ENCODE assay signal across 8 mouse cellular contexts in the genomic region with DNA sequence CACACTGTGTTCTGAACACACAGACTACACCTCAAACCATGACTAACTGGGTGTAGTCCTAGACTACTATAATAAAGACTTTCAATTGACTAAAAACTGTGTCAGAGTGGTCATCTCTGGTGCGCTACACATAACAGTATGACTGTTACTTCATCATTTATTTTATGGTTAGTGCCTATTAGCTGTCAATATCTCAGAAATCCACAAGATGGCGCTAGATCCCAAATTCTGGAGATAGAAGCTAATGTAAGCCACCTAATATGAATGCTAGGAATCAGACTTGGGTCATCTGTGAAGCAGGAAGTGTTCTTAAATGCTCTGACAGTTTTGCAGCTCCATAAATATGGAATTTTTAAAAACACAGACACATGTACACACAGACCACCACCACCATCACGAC.
DNase-seq lines count a peak whose midpoint lies in the region; ATAC-seq and TF ChIP-seq lines count a peak whose summit lies in the region.

No protein-coding gene starts in this region.

- 0 out of 2 replicates have a peak, but pooled peaks have one; percentile 3 for ATAC-seq in embryonic facial prominence, embryonic 13.5 days (ENCODE audit: insufficient number of reproducible peaks, insufficient read depth, low FRiP score, low TSS enrichment, low read depth)
- peak; percentile 76; the same call in 1 of the 2 replicates for ATAC-seq in intestine, embryonic 14.5 days (replicated peaks; ENCODE audit: low FRiP score, low TSS enrichment, low read depth)
- ATAC-seq in liver, postnatal 0 days: peak; percentile 66
- ATAC-seq in neutrophil, adult 5-6 weeks (ENCODE audit: extremely low read depth, insufficient number of reproducible peaks, low FRiP score, poor library complexity, severe bottlenecking): peak; percentile 73; the same call in 1 of the 2 replicates

- 11% methylated on average over 3 of the region's 3 CpGs for WGBS in embryonic facial prominence, embryonic 13.5 days
- whole genome bisulfite sequencing in intestine, embryonic 14.5 days: 12% methylated on average over 3 of the region's 3 CpGs
- 9% methylated on average over 3 of the region's 3 CpGs for WGBS in liver, postnatal 0 days (ENCODE audit: insufficient replicate concordance)

- H3K27ac ChIP-seq in embryonic facial prominence, embryonic 13.5 days: no peak overlapping the region
- H3K27ac ChIP-seq in intestine, embryonic 14.5 days (ENCODE audit: low read depth): no peak overlapping the region
- no peak overlapping the region for H3K27ac ChIP-seq in liver, postnatal 0 days (ENCODE audit: low read depth)

- no peak for TF ChIP-seq EP300 in liver, postnatal 0 days (IDR thresholded peaks at IDR 0.05; ENCODE audit: low read depth)

- H3K4me1 ChIP-seq in embryonic facial prominence, embryonic 13.5 days: no peaks in the 10 kb centered on the region
- no peaks in the 10 kb centered on the region for H3K4me1 ChIP-seq in intestine, embryonic 14.5 days (replicated peaks; ENCODE audit: control insufficient read depth, insufficient read depth, low read length)
- H3K4me1 ChIP-seq in liver, postnatal 0 days (ENCODE audit: insufficient read depth): no peaks in the 10 kb centered on the region

- no peaks in the 10 kb centered on the region for H3K27me3 ChIP-seq in embryonic facial prominence, embryonic 13.5 days
- H3K27me3 ChIP-seq in intestine, embryonic 14.5 days (replicated peaks; ENCODE audit: control insufficient read depth, insufficient read depth, low read length): no peaks in the 10 kb centered on the region
- H3K27me3 ChIP-seq in liver, postnatal 0 days (ENCODE audit: insufficient read depth, low read length): no peaks in the 10 kb centered on the region

- no peak overlapping the region for H3K4me3 ChIP-seq in embryonic facial prominence, embryonic 13.5 days
- no peak overlapping the region for H3K4me3 ChIP-seq in intestine, embryonic 14.5 days (ENCODE audit: low read depth, low read length)
- no peak overlapping the region for H3K4me3 ChIP-seq in liver, postnatal 0 days (ENCODE audit: low read depth, low read length)

- peak; percentile 54 for DNase-seq in adrenal gland, postnatal 14 days
- DNase-seq in adrenal gland, postnatal 25 days: no peak
- DNase-seq in urinary bladder, postnatal 25 days (ENCODE audit: low spot score): peak; percentile 18
- no peak for DNase-seq in urinary bladder, postnatal 4 days (ENCODE audit: low spot score in 2 of 2)
- no peak for DNase-seq in intestine, embryonic 14.5 days (ENCODE audit: low spot score)
- DNase-seq in liver, postnatal 0 days: peak; percentile 16

- no peak overlapping the region for H3K4me2 ChIP-seq in embryonic facial prominence, embryonic 13.5 days
- no peak overlapping the region for H3K4me2 ChIP-seq in intestine, embryonic 14.5 days (ENCODE audit: low read length)
- H3K4me2 ChIP-seq in liver, postnatal 0 days (ENCODE audit: low read depth, low read length): no peak overlapping the region

- H3K9me3 ChIP-seq in embryonic facial prominence, embryonic 13.5 days: no peaks in the 10 kb centered on the region
- no peaks in the 10 kb centered on the region for H3K9me3 ChIP-seq in intestine, embryonic 14.5 days (ENCODE audit: control insufficient read depth, low read length)
- no peaks in the 10 kb centered on the region for H3K9me3 ChIP-seq in liver, postnatal 0 days (ENCODE audit: low read length)

- H3K36me3 ChIP-seq in embryonic facial prominence, embryonic 13.5 days: no peaks in the 10 kb centered on the region
- no peaks in the 10 kb centered on the region for H3K36me3 ChIP-seq in intestine, embryonic 14.5 days (ENCODE audit: control insufficient read depth, insufficient read depth, low read length)
- H3K36me3 ChIP-seq in liver, postnatal 0 days (replicated peaks; ENCODE audit: insufficient read depth, low read length): no peaks in the 10 kb centered on the region

- H3K9ac ChIP-seq in embryonic facial prominence, embryonic 13.5 days: no peak overlapping the region
- no peak overlapping the region for H3K9ac ChIP-seq in intestine, embryonic 14.5 days (ENCODE audit: low read length)
- H3K9ac ChIP-seq in liver, postnatal 0 days (replicated peaks): no peak overlapping the region

- peak; percentile 83 for TF ChIP-seq CTCF in liver, postnatal 0 days (IDR thresholded peaks at IDR 0.05; ENCODE audit: low read depth)

Comparison
In these comparisons a context has a peak if more than half of its experiments do, and no peak if none do; other contexts are left out.
1. DNase-seq: peak in adrenal gland, postnatal 14 days (single experiment), urinary bladder, postnatal 25 days (single experiment) and liver, postnatal 0 days (single experiment); none in adrenal gland, postnatal 25 days (single experiment), urinary bladder, postnatal 4 days (0 of 2) and intestine, embryonic 14.5 days (single experiment).
2. ATAC-seq: peak in every context shown above with its lines; median percentile 76 in intestine, embryonic 14.5 days; 73 in neutrophil, adult 5-6 weeks; 66 in liver, postnatal 0 days; 3 in embryonic facial prominence, embryonic 13.5 days.